In the genomic region with DNA sequence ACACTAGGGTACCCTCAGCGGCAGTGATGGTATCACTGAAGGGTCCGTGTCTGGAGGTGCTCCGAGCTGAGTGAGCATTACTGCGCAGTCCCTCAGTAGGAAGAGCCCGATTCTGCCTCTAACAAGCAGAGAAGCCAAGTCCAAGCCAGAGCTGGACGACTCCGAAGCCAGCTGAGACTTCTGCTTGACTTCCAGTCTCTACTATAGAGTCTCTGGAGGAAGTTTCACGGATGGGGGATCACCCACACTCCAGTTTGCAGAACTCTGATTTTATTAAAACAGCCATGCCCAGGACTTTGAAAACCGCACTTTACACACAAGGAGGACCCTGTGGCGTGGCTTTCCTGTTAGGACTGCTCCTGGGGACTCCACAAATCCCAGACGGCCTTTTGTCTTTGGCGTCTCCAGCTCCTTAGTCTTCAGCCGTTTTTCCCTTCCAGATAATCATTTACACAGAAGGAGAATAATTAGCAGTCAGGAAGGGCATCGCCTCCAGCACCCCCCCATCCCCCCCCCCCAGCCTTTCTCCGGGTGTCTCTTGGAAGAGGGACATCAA, we compare ENCODE assay signal across 12 mouse cellular contexts.
DNase-seq lines count a peak whose midpoint lies in the region; ATAC-seq and TF ChIP-seq lines count a peak whose summit lies in the region.
"Had no signal": no experiment of that assay in that cellular context is flagged by ENCODE, and none has a peak within 500 bp of the region (broad histone marks: within the 10 kb centered on the region; RNA-seq: fewer than 3 reads in every experiment).

No protein-coding gene starts in this region.

- no peak for TF ChIP-seq POLR2A in thymus, adult 2 months (IDR thresholded peaks at IDR 0.05; ENCODE audit: control insufficient read depth, extremely low read depth, insufficient read depth, low read length, poor library complexity)

- no peak overlapping the region for H3K4me3 ChIP-seq in intestine, embryonic 14.5 days (ENCODE audit: low read depth, low read length)
- no peak overlapping the region for H3K4me3 ChIP-seq in intestine, postnatal 0 days (ENCODE audit: low read depth, low read length)
- no peak overlapping the region for H3K4me3 ChIP-seq in embryonic facial prominence, embryonic 11.5 days (ENCODE audit: low read depth, low read length)
- H3K4me3 ChIP-seq in hindbrain, embryonic 13.5 days = peak overlapping the region; percentile 5; the same call in 1 of the 2 replicates
- H3K4me3 ChIP-seq in midbrain, embryonic 15.5 days = peak overlapping the region; percentile 10
- no peak overlapping the region for H3K4me3 ChIP-seq in thymus, adult 2 months (ENCODE audit: control insufficient read depth, insufficient read depth, low read length)
- H3K4me3 ChIP-seq: liver, embryonic 15.5 days; stomach, embryonic 15.5 days had no signal

- peaks cover 13% of the 10 kb centered on the region for H3K4me1 ChIP-seq in intestine, embryonic 14.5 days (replicated peaks; ENCODE audit: control insufficient read depth, insufficient read depth, low read length)
- H3K4me1 ChIP-seq in intestine, postnatal 0 days (replicated peaks; ENCODE audit: control insufficient read depth, insufficient read depth, low read length) = no peaks in the 10 kb centered on the region
- H3K4me1 ChIP-seq in embryonic facial prominence, embryonic 11.5 days (ENCODE audit: control insufficient read depth, insufficient read depth, low read length) = peaks cover 2% of the 10 kb centered on the region
- peaks cover 37% of the 10 kb centered on the region for H3K4me1 ChIP-seq in hindbrain, embryonic 13.5 days (replicated peaks)
- H3K4me1 ChIP-seq in midbrain, embryonic 15.5 days = peaks cover 22% of the 10 kb centered on the region
- H3K4me1 ChIP-seq in thymus, adult 2 months (replicated peaks; ENCODE audit: control insufficient read depth, insufficient read depth, low read length) = no peaks in the 10 kb centered on the region
- H3K4me1 ChIP-seq: liver, embryonic 15.5 days had no signal

- peak; percentile 53 for DNase-seq in intestine, embryonic 14.5 days (ENCODE audit: low spot score)
- peak; percentile 14 for DNase-seq in embryonic facial prominence, embryonic 11.5 days (ENCODE audit: low spot score)
- no peak for DNase-seq in thymus, adult 2 months
- no peak for DNase-seq in adrenal gland, postnatal 36 days
- no peak for DNase-seq in gastrocnemius, adult 18-20 months (ENCODE audit: low spot score)
- DNase-seq: cerebellum, adult 11 months had no signal

- H3K9ac ChIP-seq in intestine, embryonic 14.5 days (ENCODE audit: low read length) = no peak overlapping the region
- no peak overlapping the region for H3K9ac ChIP-seq in intestine, postnatal 0 days (ENCODE audit: low read depth, low read length)
- H3K9ac ChIP-seq in embryonic facial prominence, embryonic 11.5 days (replicated peaks; ENCODE audit: low read length) = no peak overlapping the region
- peak overlapping the region; percentile 43 for H3K9ac ChIP-seq in hindbrain, embryonic 13.5 days
- no peak overlapping the region for H3K9ac ChIP-seq in midbrain, embryonic 15.5 days
- H3K9ac ChIP-seq: liver, embryonic 15.5 days; stomach, embryonic 15.5 days had no signal

- WGBS in intestine, embryonic 14.5 days = 1% methylated on average over 15 of the region's 15 CpGs
- 2% methylated on average over 15 of the region's 15 CpGs for WGBS in intestine, postnatal 0 days
- WGBS in embryonic facial prominence, embryonic 11.5 days = 1% methylated on average over 15 of the region's 15 CpGs
- WGBS in hindbrain, embryonic 13.5 days = under 1% methylated on average over 15 of the region's 15 CpGs
- 1% methylated on average over 15 of the region's 15 CpGs for WGBS in midbrain, embryonic 15.5 days
- WGBS in thymus, adult 2 months = 3% methylated on average over 15 of the region's 15 CpGs

- no peak for ATAC-seq in intestine, embryonic 14.5 days (replicated peaks; ENCODE audit: low FRiP score, low TSS enrichment, low read depth)
- no peak for ATAC-seq in intestine, postnatal 0 days
- no peak for ATAC-seq in embryonic facial prominence, embryonic 11.5 days (replicated peaks; ENCODE audit: insufficient number of reproducible peaks, low FRiP score, low TSS enrichment, low read depth)
- no peak; the same call in 1 of the 2 replicates for ATAC-seq in hindbrain, embryonic 13.5 days (ENCODE audit: low FRiP score)
- peak; percentile 53 for ATAC-seq in midbrain, embryonic 15.5 days (replicated peaks)
- ATAC-seq: inflammation-experienced regulatory T-cells, adult 6 months had no signal

- no peaks in the 10 kb centered on the region for H3K27me3 ChIP-seq in intestine, embryonic 14.5 days (replicated peaks; ENCODE audit: control insufficient read depth, insufficient read depth, low read length)
- peaks cover 4% of the 10 kb centered on the region; the same call in 1 of the 2 replicates for H3K27me3 ChIP-seq in intestine, postnatal 0 days (replicated peaks; ENCODE audit: control insufficient read depth, insufficient read depth, low read length)
- H3K27me3 ChIP-seq in embryonic facial prominence, embryonic 11.5 days (ENCODE audit: control insufficient read depth, insufficient read depth, low read length) = peaks cover 3% of the 10 kb centered on the region
- peaks cover 9% of the 10 kb centered on the region; the same call in 1 of the 2 replicates for H3K27me3 ChIP-seq in hindbrain, embryonic 13.5 days
- H3K27me3 ChIP-seq in midbrain, embryonic 15.5 days (replicated peaks) = no peaks in the 10 kb centered on the region
- no peaks in the 10 kb centered on the region for H3K27me3 ChIP-seq in thymus, adult 2 months (ENCODE audit: control insufficient read depth, insufficient read depth, low read length)

- no peak overlapping the region for H3K27ac ChIP-seq in intestine, embryonic 14.5 days (ENCODE audit: low read depth)
- no peak overlapping the region for H3K27ac ChIP-seq in intestine, postnatal 0 days (ENCODE audit: low read depth, low read length)
- no peak overlapping the region for H3K27ac ChIP-seq in embryonic facial prominence, embryonic 11.5 days (replicated peaks; ENCODE audit: low read depth, low read length)
- peak overlapping the region; percentile 8; the same call in 1 of the 2 replicates for H3K27ac ChIP-seq in hindbrain, embryonic 13.5 days
- H3K27ac ChIP-seq in midbrain, embryonic 15.5 days = peak overlapping the region; percentile 51
- no peak overlapping the region for H3K27ac ChIP-seq in thymus, adult 2 months (ENCODE audit: control insufficient read depth, insufficient read depth, low read length)
- H3K27ac ChIP-seq: liver, embryonic 15.5 days; stomach, embryonic 15.5 days had no signal

- no peaks in the 10 kb centered on the region for H3K9me3 ChIP-seq in intestine, embryonic 14.5 days (ENCODE audit: control insufficient read depth, low read length)
- no peaks in the 10 kb centered on the region for H3K9me3 ChIP-seq in intestine, postnatal 0 days (ENCODE audit: control insufficient read depth)
- no peaks in the 10 kb centered on the region for H3K9me3 ChIP-seq in embryonic facial prominence, embryonic 11.5 days (replicated peaks; ENCODE audit: control insufficient read depth, low read length)
- H3K9me3 ChIP-seq in hindbrain, embryonic 13.5 days = no peaks in the 10 kb centered on the region
- H3K9me3 ChIP-seq in midbrain, embryonic 15.5 days = no peaks in the 10 kb centered on the region
- H3K9me3 ChIP-seq: liver, embryonic 15.5 days; stomach, embryonic 15.5 days had no signal

- no peak for TF ChIP-seq CTCF in intestine, postnatal 0 days (IDR thresholded peaks at IDR 0.05; ENCODE audit: low read depth)
- no peak for TF ChIP-seq CTCF in thymus, adult 2 months (IDR thresholded peaks at IDR 0.05; ENCODE audit: borderline replicate concordance, control insufficient read depth, extremely low read depth, insufficient read depth, low read length, poor library complexity)

- H3K36me3 ChIP-seq in intestine, embryonic 14.5 days (ENCODE audit: control insufficient read depth, insufficient read depth, low read length) = no peaks in the 10 kb centered on the region
- no peaks in the 10 kb centered on the region for H3K36me3 ChIP-seq in intestine, postnatal 0 days (ENCODE audit: control insufficient read depth, insufficient read depth)
- H3K36me3 ChIP-seq in embryonic facial prominence, embryonic 11.5 days (replicated peaks; ENCODE audit: control insufficient read depth, insufficient read depth, low read depth, low read length) = no peaks in the 10 kb centered on the region
- no peaks in the 10 kb centered on the region for H3K36me3 ChIP-seq in hindbrain, embryonic 13.5 days
- H3K36me3 ChIP-seq in midbrain, embryonic 15.5 days (replicated peaks) = no peaks in the 10 kb centered on the region
- H3K36me3 ChIP-seq in thymus, adult 2 months (ENCODE audit: control insufficient read depth, insufficient read depth, low read length) = no peaks in the 10 kb centered on the region
- H3K36me3 ChIP-seq: liver, embryonic 15.5 days; stomach, embryonic 15.5 days had no signal

- H3K4me2 ChIP-seq in intestine, embryonic 14.5 days (ENCODE audit: low read length) = peak overlapping the region; percentile 31
- no peak overlapping the region for H3K4me2 ChIP-seq in intestine, postnatal 0 days (replicated peaks; ENCODE audit: low read depth)
- H3K4me2 ChIP-seq in embryonic facial prominence, embryonic 11.5 days (ENCODE audit: low read depth, low read length) = peak overlapping the region; percentile 19
- peak overlapping the region; percentile 50 for H3K4me2 ChIP-seq in hindbrain, embryonic 13.5 days
- H3K4me2 ChIP-seq in midbrain, embryonic 15.5 days = peak overlapping the region; percentile 45
- H3K4me2 ChIP-seq: liver, embryonic 15.5 days had no signal

Comparison
In these comparisons a context has a peak if more than half of its experiments do, and no peak if none do; other contexts are left out.
1. DNase-seq: peak in intestine, embryonic 14.5 days (single experiment) and embryonic facial prominence, embryonic 11.5 days (single experiment); none in thymus, adult 2 months (single experiment), adrenal gland, postnatal 36 days (0 of 2) and gastrocnemius, adult 18-20 months (single experiment).
2. H3K27ac ChIP-seq: peak in hindbrain, embryonic 13.5 days (single experiment) and midbrain, embryonic 15.5 days (single experiment); none in intestine, embryonic 14.5 days (single experiment), intestine, postnatal 0 days (single experiment), embryonic facial prominence, embryonic 11.5 days (single experiment) and thymus, adult 2 months (single experiment).
3. H3K4me3 ChIP-seq: peak in hindbrain, embryonic 13.5 days (single experiment) and midbrain, embryonic 15.5 days (single experiment); none in intestine, embryonic 14.5 days (single experiment), intestine, postnatal 0 days (single experiment), embryonic facial prominence, embryonic 11.5 days (single experiment) and thymus, adult 2 months (single experiment).